Mouse (Mus musculus) ES-Bruce4 (cell line): Measurements from ENCODE around the gene Tsen54.

ENCODE experiments used
- CTCF ChIP-seq: IDR thresholded peaks from one replicate; pipeline ENCODE4 v1.8.1; 2011; ENCODE audit warnings: low read depth, low read length
- EP300 ChIP-seq: IDR thresholded peaks from 2 replicates; pipeline ENCODE4 v1.6.1; 2011; ENCODE audit warnings: low read depth, low read length; ENCODE audit not compliant: insufficient read depth
- POLR2A ChIP-seq: IDR thresholded peaks from one replicate; pipeline ENCODE4 v1.8.1; 2011; ENCODE audit warnings: low read length; ENCODE audit not compliant: insufficient read depth

- no peak for TF ChIP-seq CTCF
- no peak for TF ChIP-seq POLR2A
- TF ChIP-seq EP300: no peak
Observed at GRCm38 (mm10) chr11:115803072-115803709, 11.3 kb upstream of the Tsen54 start.
